Mouse (Mus musculus): Measurements from ENCODE around the gene Rps12-ps3. TPM values are rescaled to one million over a fixed set of nuclear protein-coding genes. Genes with fewer than 3 reads are reported as not detected.

The Rps12-ps3 gene
- polyA plus RNA-seq, 1 experiment = 3,839 TPM

- Histone ChIP-seq H3K4me1 (replicated peaks; ENCODE audit: control insufficient read depth, insufficient read depth, low read length) (peaks cover 6% of the 10 kb centered on the region), H3K4me3 (ENCODE audit: control insufficient read depth, insufficient read depth, low read length) (no peak overlapping the region), H3K27me3 (ENCODE audit: control insufficient read depth, insufficient read depth, low read length) (no peaks in the 10 kb centered on the region), H3K27ac (ENCODE audit: control insufficient read depth, insufficient read depth, low read length) (no peak overlapping the region), H3K36me3 (ENCODE audit: control insufficient read depth, insufficient read depth, low read length) (no peaks in the 10 kb centered on the region)
- DNase-seq = no peak
- WGBS = 94% methylated on average over 6 of the region's 6 CpGs
- TF ChIP-seq CTCF (IDR thresholded peaks at IDR 0.05; ENCODE audit: borderline replicate concordance, control insufficient read depth, extremely low read depth, insufficient read depth, low read length, poor library complexity) (no peak), POLR2A (IDR thresholded peaks at IDR 0.05; ENCODE audit: control insufficient read depth, extremely low read depth, insufficient read depth, low read length, poor library complexity) (no peak)
Measured at GRCm38 (mm10) chr19:59349329-59349960, 27.4 kb downstream of the Rps12-ps3 start.

GRCm38 (mm10) chr19:59350273-59350903 is 28.3 kb downstream of the Rps12-ps3 start:
- Histone ChIP-seq H3K27me3 (ENCODE audit: control insufficient read depth, insufficient read depth, low read length) (no peaks in the 10 kb centered on the region), H3K27ac (ENCODE audit: control insufficient read depth, insufficient read depth, low read length) (no peak overlapping the region), H3K4me3 (ENCODE audit: control insufficient read depth, insufficient read depth, low read length) (no peak overlapping the region), H3K36me3 (ENCODE audit: control insufficient read depth, insufficient read depth, low read length) (no peaks in the 10 kb centered on the region), H3K4me1 (replicated peaks; ENCODE audit: control insufficient read depth, insufficient read depth, low read length) (peaks cover 4% of the 10 kb centered on the region)
- DNase-seq = peak; percentile 11
- 26% methylated on average over 7 of the region's 7 CpGs for WGBS
- TF ChIP-seq CTCF (IDR thresholded peaks at IDR 0.05; ENCODE audit: borderline replicate concordance, control insufficient read depth, extremely low read depth, insufficient read depth, low read length, poor library complexity) (no peak), POLR2A (IDR thresholded peaks at IDR 0.05; ENCODE audit: control insufficient read depth, extremely low read depth, insufficient read depth, low read length, poor library complexity) (no peak)

DNA sequence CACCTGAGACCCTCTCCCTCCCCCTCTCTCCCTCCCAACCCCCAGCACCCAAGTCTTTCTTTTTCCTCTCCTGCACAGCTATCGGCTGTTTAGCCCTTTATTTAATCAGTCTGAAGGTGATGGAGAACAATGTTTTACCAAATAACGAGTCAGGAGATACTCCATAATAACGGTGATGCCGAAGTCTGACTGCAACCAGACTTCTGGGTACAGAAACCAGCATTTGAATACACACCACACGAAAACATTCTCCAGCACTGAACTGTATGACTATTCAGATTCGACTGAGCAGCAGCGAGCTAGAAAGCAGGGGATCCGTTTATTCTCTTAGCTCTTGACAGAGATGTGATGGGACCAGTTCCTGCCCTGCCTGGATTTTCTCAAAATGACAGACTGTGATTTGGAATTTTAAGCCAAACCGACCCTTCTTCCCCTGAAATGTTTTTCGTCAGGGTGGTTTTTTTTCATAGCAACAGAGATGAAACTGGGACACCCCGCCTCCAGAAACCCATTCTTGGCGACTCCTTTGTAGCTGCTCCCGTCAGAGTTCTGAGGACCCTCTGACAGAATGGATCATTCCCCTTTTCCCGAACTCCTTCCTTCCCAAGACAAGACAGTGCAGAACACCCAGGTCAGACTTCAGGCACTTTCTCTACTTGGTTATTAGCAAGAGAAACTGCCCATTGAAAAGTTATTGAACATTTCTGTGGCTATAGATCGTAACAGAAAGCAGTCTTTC is 29.2 kb downstream of the Rps12-ps3 start:
- H3K4me3 ChIP-seq (ENCODE audit: control insufficient read depth, insufficient read depth, low read length) = no peak overlapping the region
- H3K27ac ChIP-seq (ENCODE audit: control insufficient read depth, insufficient read depth, low read length) = no peak overlapping the region
- 91% methylated on average over 15 of the region's 15 CpGs for WGBS

GRCm38 (mm10) chr19:59352760-59353159 is 30.7 kb downstream of the Rps12-ps3 start:
- no peak overlapping the region for H3K27ac ChIP-seq (ENCODE audit: control insufficient read depth, insufficient read depth, low read length)
- no peak for DNase-seq
- no peak for TF ChIP-seq POLR2A (IDR thresholded peaks at IDR 0.05; ENCODE audit: control insufficient read depth, extremely low read depth, insufficient read depth, low read length, poor library complexity)
- H3K4me3 ChIP-seq (ENCODE audit: control insufficient read depth, insufficient read depth, low read length) = no peak overlapping the region
- 67% methylated on average over 3 of the region's 3 CpGs for WGBS
- H3K4me1 ChIP-seq (replicated peaks; ENCODE audit: control insufficient read depth, insufficient read depth, low read length) = peaks cover 4% of the 10 kb centered on the region
- no peaks in the 10 kb centered on the region for H3K27me3 ChIP-seq (ENCODE audit: control insufficient read depth, insufficient read depth, low read length)
- no peaks in the 10 kb centered on the region for H3K36me3 ChIP-seq (ENCODE audit: control insufficient read depth, insufficient read depth, low read length)

More for the DNA sequence above, 29.2 kb downstream of the Rps12-ps3 start:
- Histone ChIP-seq H3K4me1 (replicated peaks; ENCODE audit: control insufficient read depth, insufficient read depth, low read length) (peaks cover 4% of the 10 kb centered on the region), H3K36me3 (ENCODE audit: control insufficient read depth, insufficient read depth, low read length) (no peaks in the 10 kb centered on the region), H3K27me3 (ENCODE audit: control insufficient read depth, insufficient read depth, low read length) (no peaks in the 10 kb centered on the region)
- TF ChIP-seq CTCF (IDR thresholded peaks at IDR 0.05; ENCODE audit: borderline replicate concordance, control insufficient read depth, extremely low read depth, insufficient read depth, low read length, poor library complexity) = no peak
- TF ChIP-seq POLR2A (IDR thresholded peaks at IDR 0.05; ENCODE audit: control insufficient read depth, extremely low read depth, insufficient read depth, low read length, poor library complexity) = no peak
- DNase-seq = no peak

- H3K27me3 ChIP-seq (ENCODE audit: control insufficient read depth, insufficient read depth, low read length) = no peaks in the 10 kb centered on the region; the same call in 1 of the 2 replicates
- no peak for TF ChIP-seq POLR2A (IDR thresholded peaks at IDR 0.05; ENCODE audit: control insufficient read depth, extremely low read depth, insufficient read depth, low read length, poor library complexity)
- DNase-seq = no peak
- 88% methylated on average over 2 of the region's 2 CpGs for WGBS
- H3K36me3 ChIP-seq (ENCODE audit: control insufficient read depth, insufficient read depth, low read length) = no peaks in the 10 kb centered on the region
- H3K4me1 ChIP-seq (replicated peaks; ENCODE audit: control insufficient read depth, insufficient read depth, low read length) = peaks cover 4% of the 10 kb centered on the region
- H3K4me3 ChIP-seq (ENCODE audit: control insufficient read depth, insufficient read depth, low read length) = no peak overlapping the region
- no peak overlapping the region for H3K27ac ChIP-seq (ENCODE audit: control insufficient read depth, insufficient read depth, low read length)
Measured at GRCm38 (mm10) chr19:59354906-59355305, 32.8 kb downstream of the Rps12-ps3 start.

DNA sequence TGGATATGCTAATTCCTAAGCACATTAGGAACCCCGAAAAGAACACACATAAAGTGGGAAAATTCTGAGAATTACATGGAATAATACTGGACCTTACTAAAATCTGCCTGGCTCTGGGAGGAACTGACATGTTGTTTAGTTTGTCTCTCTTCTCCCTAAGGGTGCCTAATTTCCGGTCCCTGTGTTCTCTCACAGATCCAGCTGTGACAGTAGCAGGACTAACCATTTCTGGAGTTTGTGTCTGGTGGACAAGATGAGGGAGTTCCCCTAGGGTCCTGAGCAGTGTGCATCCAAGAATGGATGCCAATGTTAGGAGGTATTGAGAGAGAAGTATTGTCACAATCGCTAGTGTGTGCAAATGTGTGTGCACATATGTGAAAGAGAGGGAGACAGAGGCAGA is 34.3 kb downstream of the Rps12-ps3 start:
- no peak for DNase-seq
- TF ChIP-seq POLR2A (IDR thresholded peaks at IDR 0.05; ENCODE audit: control insufficient read depth, extremely low read depth, insufficient read depth, low read length, poor library complexity) = no peak
- no peak for TF ChIP-seq CTCF (IDR thresholded peaks at IDR 0.05; ENCODE audit: borderline replicate concordance, control insufficient read depth, extremely low read depth, insufficient read depth, low read length, poor library complexity)
- Histone ChIP-seq H3K4me3 (ENCODE audit: control insufficient read depth, insufficient read depth, low read length) (no peak overlapping the region), H3K27ac (ENCODE audit: control insufficient read depth, insufficient read depth, low read length) (no peak overlapping the region), H3K27me3 (ENCODE audit: control insufficient read depth, insufficient read depth, low read length) (no peaks in the 10 kb centered on the region; the same call in 1 of the 2 replicates), H3K36me3 (ENCODE audit: control insufficient read depth, insufficient read depth, low read length) (no peaks in the 10 kb centered on the region), H3K4me1 (replicated peaks; ENCODE audit: control insufficient read depth, insufficient read depth, low read length) (no peaks in the 10 kb centered on the region)
- 88% methylated on average over 3 of the region's 3 CpGs for WGBS

Measured in thymus, adult 2 months (tissue).